Mouse (Mus musculus): Measurements from ENCODE around the gene Tmtc1.

Gene Tmtc1

GRCm38 (mm10) chr6:148371223-148371622 lies 73.0 kb downstream of the Tmtc1 start:
- no peak for DNase-seq (ENCODE audit: low read depth, low spot score)

- no peak for DNase-seq (ENCODE audit: low read depth, low spot score)
These were observed 77.1 kb downstream of the Tmtc1 start for GRCm38 (mm10) chr6:148367094-148367539.

DNA sequence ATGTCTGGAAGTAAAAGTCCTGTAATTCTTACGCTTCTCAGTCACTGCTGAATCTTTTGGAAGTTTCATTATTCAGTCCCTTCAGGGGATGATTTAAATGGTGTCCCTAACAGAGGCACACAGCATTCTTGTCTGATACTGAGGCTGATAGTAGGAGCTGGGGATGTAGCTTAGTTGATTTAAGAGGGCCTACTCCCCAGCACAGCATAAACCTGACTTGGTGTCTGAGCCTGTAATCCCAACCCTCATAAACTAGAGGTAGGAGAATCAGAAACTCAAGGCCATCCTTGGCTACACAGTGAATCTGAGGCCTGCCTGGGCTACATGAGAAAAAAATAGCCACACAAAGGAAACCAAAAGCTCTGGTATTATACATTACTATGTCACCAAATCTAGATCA lies 77.6 kb downstream of the Tmtc1 start:
- no peak for DNase-seq (ENCODE audit: low read depth, low spot score)

GRCm38 (mm10) chr6:148363162-148363561 lies 81.0 kb downstream of the Tmtc1 start:
- no peak for DNase-seq (ENCODE audit: low read depth, low spot score)

DNA sequence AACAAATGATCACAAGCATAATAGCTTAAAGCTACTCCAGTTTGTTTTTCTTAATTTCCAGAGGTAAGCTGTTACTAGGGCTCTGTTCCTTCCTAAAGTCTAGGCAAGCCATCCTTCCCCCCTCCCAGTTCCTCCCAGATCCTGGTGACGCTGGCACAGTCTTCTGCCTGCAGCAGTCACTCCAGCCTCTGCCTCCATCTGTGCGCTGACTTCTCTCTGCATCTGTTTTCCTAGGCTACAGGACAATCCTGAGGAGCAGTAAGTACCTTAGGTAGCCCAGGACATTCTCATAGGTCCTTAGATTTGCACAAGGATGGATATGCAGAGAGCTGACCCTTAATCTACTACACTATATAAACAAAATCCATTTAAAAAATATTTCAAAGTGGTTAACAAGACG lies 81.7 kb downstream of the Tmtc1 start:
- DNase-seq (ENCODE audit: low read depth, low spot score), result no peak

DNA sequence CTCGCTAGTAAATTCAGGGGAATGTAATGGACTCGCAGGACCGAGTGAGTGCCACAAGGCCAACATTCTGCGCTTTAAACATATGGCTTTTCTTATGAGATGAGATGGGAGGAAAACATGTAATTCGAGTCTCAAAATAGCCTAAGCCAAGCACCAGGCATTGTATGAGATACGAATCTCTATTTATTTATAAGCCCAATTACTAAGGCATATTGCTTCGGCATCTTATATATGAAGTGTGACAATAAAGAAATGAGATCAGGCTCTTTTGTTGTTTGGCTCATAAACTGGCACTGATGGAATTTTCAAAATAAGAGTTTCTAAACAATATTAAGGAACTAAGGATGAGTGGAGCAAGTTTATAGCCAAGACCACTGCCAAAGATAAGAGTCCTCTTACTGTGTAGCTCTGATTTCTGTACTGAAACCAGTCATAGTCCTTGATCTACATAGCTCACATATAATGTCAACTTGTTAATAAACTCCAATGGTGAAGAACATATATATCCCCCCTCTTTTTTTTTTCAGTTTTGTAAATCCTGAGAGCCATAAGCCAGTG lies 84.8 kb downstream of the Tmtc1 start:
- no peak for DNase-seq (ENCODE audit: low read depth, low spot score)

GRCm38 (mm10) chr6:148358580-148359246 lies 85.5 kb downstream of the Tmtc1 start:
- DNase-seq (ENCODE audit: low read depth, low spot score), result no peak

DNA sequence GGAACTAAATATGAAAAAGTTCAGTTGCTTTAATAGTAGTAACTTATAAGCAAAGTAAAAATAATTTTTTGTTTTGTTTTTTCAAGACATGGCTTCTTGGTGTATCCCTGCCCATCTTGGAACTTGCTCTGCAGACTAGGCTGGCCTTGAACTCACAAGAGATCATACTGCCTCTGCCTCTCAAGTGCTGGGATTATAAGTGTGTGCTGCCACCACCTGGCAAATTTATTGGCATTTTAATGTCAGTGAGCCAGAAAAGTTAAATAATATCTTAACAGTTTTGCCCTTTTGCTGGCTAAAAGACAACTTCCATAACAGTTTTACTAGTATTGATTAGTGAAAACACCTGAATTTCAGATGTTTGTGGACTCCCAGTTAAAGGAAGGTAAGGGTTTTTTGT lies 88.0 kb downstream of the Tmtc1 start:
- no peak for DNase-seq (ENCODE audit: low read depth, low spot score)

- DNase-seq (ENCODE audit: low read depth, low spot score), result peak; percentile 71
These were observed 89.4 kb downstream of the Tmtc1 start for GRCm38 (mm10) chr6:148354509-148355474.

GRCm38 (mm10) chr6:148354151-148354508 lies 90.1 kb downstream of the Tmtc1 start:
- no peak for DNase-seq (ENCODE audit: low read depth, low spot score)

DNA sequence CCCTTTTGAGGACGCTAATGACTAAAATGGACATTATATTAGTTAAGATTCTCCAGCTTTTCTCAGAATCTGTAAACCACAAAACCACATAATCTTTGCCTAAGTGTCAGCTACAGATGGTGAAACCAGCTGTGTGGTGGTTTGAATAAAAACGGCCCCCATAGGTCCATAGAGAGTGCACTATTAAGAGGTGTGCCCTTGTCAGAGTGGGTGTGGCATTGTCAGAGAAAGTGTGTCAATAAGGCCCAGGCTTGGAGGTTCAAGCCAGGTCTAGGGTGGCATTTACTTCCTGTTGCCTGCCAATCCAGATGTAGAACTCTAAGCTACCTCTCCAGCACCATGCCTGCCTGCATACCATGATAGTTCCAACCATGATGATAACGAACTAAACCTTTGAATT lies 99.2 kb downstream of the Tmtc1 start:
- no peak for DNase-seq (ENCODE audit: low read depth, low spot score)

DNA sequence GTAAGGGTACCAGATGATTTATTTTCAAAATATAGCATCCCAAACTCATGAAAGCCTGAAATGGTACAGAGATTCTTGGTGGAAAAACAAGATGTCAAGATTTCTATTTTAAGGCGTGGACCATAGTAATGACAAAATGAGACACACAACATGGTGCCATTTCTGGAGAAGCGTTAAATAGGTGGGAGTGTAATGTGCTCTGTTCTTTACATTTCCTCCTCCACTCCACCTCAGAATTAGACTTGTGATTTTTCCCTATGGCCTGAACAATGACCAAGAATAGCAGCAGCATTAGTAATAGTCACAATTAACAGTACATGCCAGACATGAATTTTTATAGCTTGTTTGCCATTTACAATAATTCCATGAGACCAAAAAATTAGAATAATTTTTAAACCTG lies 102.0 kb downstream of the Tmtc1 start:
- no peak for DNase-seq (ENCODE audit: low read depth, low spot score)

- DNase-seq (ENCODE audit: low read depth, low spot score), result no peak
These were observed 102.4 kb downstream of the Tmtc1 start for GRCm38 (mm10) chr6:148341765-148342164.

DNA sequence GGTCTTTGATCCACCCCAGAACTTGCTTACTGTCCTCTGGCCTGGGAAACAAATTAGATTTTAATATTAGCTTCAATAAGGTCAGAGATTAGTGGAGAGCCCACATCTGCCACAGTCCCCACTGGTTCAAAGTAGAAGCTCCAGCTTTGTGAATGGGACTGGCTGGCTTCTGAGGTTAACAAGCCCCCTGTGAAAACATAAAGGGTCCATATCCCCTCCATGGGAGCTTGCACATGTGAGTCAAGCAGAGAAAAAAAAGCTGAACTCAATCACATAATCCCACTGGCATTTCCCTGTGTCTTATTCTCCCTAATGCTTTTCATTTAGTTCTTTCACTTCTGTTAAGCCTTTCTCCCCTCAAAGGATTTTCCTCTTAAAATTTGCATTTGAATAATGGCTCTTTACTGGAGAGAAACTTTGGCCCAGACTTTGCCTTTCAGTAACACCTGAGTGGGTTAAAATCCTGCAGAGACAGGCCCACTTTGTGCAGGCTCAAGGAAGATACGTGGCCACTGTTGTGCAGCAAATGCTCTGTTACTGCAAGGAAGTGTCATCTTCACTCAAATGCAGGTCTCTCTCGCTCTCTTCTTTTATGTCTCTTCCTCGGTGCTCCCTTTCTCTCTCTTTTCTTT lies 105.7 kb downstream of the Tmtc1 start:
- no peak for DNase-seq (ENCODE audit: low read depth, low spot score)

GRCm38 (mm10) chr6:148336290-148336955 lies 107.8 kb downstream of the Tmtc1 start:
- no peak for DNase-seq (ENCODE audit: low read depth, low spot score)

GRCm38 (mm10) chr6:148331916-148332315 lies 112.3 kb downstream of the Tmtc1 start:
- no peak for DNase-seq (ENCODE audit: low read depth, low spot score)

- DNase-seq (ENCODE audit: low read depth, low spot score), result no peak
These were observed 114.2 kb downstream of the Tmtc1 start for GRCm38 (mm10) chr6:148329976-148330375.

GRCm38 (mm10) chr6:148328928-148329327 lies 115.3 kb downstream of the Tmtc1 start:
- DNase-seq (ENCODE audit: low read depth, low spot score), result no peak

DNA sequence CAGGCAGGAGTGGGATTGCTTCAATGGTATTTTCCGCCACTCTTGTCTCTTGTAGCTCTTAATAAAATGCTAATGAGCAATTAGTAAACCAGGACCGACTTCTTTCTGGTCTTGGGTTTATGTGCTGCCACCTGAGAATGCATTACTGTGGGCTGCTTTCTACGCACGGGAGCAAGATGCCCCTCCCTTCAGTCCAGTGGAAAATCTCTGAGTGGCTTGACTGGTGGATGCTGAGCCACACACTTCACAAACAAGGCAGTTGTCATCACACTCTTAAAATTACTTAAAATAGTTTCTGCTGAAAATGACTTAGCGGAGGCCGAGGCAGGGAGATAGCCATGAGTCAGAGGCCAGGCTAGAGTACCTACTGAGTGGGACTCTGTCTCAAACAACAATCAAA lies 116.1 kb downstream of the Tmtc1 start:
- no peak for DNase-seq (ENCODE audit: low read depth, low spot score)

DNA sequence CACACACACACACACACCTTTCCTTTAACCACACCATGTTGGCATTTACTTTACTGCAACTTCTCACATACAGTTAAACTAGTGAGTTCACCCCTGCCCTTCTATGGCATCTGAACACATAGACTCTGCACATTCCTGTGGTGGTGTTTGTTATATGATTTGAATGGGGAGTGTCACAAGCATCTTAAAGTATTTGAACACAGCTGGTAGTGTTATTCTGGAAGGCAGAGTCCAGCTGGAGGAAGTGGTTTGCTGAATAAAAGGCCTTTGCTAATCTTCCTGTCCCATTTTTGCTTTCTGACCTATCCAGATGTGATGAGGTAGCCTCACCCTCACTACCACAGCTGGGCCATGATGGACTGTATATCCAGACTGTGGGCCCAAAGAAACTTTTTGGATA lies 125.5 kb downstream of the Tmtc1 start:
- no peak for DNase-seq (ENCODE audit: low read depth, low spot score)

DNA sequence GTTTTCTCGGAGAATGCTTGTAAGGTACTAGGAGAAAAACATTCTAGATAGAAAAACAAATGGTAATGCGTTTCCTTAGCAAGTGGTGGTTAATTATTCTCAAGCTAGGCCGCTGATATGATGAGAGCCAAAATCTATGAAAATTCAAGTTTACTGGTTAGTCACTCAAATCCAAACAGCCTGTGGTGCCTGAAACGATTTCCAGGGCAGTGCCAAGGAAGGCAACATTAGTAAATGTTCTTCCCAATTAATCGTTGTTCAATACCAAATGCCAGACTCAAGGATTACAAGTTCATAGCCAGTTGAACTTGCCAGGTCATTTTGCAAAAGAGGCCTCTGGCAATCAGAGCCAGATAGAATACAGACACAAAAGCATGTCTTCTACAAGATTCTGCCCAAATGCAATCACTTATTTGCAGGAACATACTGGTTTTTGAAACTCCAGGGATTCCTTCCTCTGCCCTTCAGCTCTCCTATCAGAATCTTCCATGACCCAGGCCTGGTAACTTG lies 128.6 kb downstream of the Tmtc1 start:
- no peak for DNase-seq (ENCODE audit: low read depth, low spot score)
